Mouse (Mus musculus): Measurements from ENCODE around the gene Rps6ka1.
A peak's percentile ranks its signal among the peaks of the same experiment; 100 is the strongest.
"Not testable (repeated sequence)": the region's sequence is repeated elsewhere in the genome, so short reads cannot be mapped to it uniquely, and the experiment has no call there.

The Rps6ka1 gene

GRCm38 (mm10) chr4:133863795-133864379, 23.7 kb downstream of the Rps6ka1 start:
- no peak for DNase-seq (ENCODE audit: low read depth, low spot score)

DNA sequence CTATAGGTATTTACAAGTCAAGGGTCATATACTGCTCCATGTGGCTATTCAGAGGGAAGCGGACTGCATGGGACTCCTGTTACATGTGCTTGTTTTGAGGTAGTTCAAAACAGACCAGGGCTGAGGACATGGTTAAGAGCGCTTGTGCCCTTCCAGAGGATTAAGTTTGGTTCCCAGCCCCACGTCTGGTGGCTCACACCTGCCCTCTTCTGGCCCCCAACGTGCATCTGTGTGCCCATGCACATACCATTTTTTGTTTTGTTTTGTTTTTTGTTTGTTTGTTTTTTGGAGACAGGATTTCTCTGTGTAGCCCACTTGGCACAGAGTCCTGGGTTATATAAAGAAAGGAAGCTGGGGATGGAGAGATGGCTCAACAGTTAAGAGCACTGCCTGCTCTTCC, 30.1 kb downstream of the Rps6ka1 start:
- DNase-seq (ENCODE audit: low read depth, low spot score), result no peak

- DNase-seq (ENCODE audit: low read depth, low spot score), result no peak
Observed at GRCm38 (mm10) chr4:133854621-133855020, 33.0 kb downstream of the Rps6ka1 start.

- no peak for DNase-seq (ENCODE audit: low read depth, low spot score)
Observed at GRCm38 (mm10) chr4:133853630-133854029, 34.0 kb downstream of the Rps6ka1 start.

DNA sequence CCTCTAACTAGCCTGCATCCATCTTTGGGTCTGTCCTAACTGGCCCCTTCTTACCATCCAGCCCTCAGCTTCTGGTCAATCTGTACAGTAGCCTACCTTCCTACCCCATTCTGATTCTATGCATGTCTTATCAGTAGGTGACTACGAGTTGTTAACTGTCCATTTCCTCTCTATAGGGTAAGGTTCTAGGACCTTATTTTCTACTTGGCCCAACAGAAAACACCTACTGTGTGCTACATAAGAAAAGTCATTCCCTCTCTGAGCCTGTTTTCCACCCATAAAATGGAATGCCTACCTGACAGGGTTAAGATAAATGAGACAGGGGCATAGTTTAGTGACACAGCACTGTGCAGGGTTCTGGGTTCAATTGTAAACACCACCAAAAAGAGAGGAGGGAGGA, 41.0 kb downstream of the Rps6ka1 start:
- DNase-seq (ENCODE audit: low read depth, low spot score), result no peak

DNA sequence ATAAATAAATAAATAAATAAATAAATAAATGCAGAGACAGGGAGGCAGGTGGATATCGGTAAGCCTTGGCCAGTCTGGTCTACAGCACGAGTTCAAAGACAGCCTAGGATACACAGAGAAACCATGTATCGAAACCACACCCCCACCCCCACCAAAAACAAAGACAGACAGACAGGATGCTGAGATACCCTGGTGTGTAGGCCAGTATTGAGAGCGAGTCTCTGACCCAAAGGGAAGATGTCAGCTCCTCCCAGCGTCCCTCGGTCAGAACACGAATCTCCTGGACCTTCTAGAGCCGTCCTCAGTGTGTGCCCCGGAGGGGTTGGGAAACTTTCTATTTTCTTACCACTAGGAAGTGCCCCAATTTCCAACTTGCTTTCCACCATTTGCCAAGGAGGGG, 42.5 kb downstream of the Rps6ka1 start:
- DNase-seq (ENCODE audit: low read depth, low spot score), result no peak

DNA sequence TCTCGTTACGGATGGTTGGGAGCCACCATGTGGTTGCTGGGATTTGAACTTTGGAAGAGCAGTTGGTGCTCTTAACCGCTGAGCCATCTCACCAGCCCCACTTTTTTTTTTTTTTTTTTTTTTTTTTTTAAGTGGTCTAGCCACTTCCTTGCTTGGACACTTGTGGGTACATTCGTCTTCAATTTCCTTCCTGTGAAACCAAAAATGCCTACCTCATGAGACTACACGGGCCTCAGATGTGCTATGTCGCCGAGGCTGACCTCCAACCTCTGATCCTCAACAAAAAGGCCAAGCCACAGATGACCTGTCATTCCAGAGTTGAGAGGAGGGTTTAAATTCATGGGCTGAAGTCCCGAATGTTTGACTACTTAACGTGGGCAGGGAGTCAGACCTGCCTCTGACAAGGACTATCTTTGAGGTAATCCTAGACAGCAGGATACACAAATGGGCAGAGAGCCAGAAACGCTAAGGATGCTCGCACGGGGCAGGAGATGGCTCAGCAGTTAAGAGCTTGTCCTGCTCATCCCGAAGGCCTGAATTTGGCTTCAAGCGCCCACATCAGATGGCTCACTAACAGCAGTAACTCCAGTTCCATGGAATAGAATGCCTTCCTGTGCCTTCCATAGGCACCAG, 43.3 kb downstream of the Rps6ka1 start:
- no peak for DNase-seq (ENCODE audit: low read depth, low spot score)

DNA sequence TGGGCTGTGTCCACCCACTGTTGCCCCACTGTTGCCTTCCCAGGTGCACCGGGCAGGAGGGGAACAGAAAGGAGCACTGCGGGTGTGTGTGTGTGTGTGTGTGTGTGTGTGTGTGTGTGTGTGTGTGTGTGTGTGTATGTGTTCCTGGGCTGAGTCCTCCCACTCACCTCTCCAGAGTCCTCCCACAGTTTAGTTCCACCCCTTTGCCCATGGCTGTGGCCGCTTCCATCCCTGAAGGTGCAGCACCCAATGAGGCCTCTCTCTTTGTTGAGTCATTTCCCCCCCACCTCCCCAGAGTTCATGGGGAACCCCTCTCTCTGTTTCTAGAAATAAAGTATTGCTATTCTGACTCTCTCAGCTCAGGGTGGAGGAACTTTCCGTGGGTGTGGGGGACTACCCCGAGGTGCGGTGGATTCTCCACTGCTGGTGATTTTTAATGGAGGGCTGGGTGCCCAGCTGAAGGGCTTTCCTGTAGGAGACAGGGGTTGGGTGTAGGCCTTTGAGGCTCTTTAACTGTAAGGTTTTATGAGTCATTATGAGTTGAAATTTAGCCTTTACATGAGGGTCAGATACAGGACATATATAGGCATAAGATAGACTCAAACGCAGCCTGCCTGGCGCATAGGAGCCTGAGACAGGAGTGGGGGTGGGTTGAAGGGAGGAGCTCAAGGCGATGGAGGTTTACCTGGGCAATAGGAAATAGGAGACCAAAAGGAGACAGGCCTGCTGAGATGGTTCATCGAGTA, 44.4 kb downstream of the Rps6ka1 start:
- DNase-seq (ENCODE audit: low read depth, low spot score), result no peak

GRCm38 (mm10) chr4:133841756-133842483, 45.7 kb downstream of the Rps6ka1 start:
- DNase-seq (ENCODE audit: low read depth, low spot score), result not testable (repeated sequence)

- no peak for DNase-seq (ENCODE audit: low read depth, low spot score)
Observed at GRCm38 (mm10) chr4:133841035-133841434, 46.6 kb downstream of the Rps6ka1 start.

DNA sequence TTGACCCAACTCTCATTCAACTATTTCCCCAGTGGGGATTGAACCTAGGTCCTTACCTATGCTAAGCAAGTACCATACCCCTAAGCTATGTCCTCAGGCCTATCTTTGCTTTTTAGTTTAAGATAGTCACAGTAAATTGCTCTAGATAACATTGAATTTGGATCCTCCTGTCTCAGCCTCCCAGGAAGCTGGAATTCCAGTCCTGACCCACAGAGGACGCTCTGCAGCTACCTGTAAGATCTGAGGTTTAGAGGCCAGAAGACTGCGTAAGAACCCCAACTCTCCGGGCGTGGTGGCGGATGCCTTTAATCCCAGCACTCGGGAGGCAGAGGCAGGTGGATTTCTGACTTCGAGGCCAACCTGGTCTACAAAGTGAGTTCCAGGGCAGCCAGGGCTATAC, 47.1 kb downstream of the Rps6ka1 start:
- DNase-seq (ENCODE audit: low read depth, low spot score), result no peak

DNA sequence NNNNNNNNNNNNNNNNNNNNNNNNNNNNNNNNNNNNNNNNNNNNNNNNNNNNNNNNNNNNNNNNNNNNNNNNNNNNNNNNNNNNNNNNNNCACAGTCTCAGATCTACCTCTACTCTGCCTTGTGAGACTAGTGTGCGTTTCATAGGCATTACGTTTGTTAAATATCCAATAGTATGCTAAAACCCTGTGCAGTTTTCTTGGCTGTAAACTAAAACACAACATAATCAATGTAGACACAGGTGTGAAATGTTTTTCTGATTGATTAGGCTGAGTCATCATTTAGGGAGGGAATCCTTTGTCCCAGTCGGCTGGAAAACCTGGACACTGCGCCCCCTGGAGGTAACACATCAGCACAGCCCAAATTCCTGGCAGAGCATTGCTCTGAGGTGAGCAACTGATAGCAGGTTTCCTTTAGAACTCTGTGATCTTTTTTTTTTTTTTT, 48.2 kb downstream of the Rps6ka1 start:
- DNase-seq (ENCODE audit: low read depth, low spot score), result no peak

- DNase-seq (ENCODE audit: low read depth, low spot score), result no peak
Observed at GRCm38 (mm10) chr4:133836575-133836974, 51.0 kb downstream of the Rps6ka1 start.

DNA sequence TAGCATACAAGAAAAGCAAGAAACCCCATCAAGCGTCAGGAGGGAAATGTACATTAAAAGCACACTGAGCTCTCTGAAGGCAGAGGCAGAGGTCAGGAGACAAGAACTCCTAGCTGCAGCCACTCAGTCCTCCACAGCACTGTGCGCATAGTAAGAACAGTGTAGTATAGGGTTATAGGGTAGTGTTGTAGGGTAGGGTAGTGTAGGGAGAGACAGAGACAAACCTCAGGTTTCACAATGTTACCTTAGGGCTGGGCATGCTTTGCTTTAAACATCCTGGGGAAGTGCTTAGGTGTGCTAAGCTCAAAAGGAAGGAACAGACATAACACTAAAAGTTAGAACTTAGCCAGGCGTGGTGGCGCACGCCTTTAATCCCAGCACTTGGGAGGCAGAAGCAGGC, 52.4 kb downstream of the Rps6ka1 start:
- DNase-seq (ENCODE audit: low read depth, low spot score), result no peak

GRCm38 (mm10) chr4:133832945-133833874, 54.4 kb downstream of the Rps6ka1 start:
- DNase-seq (ENCODE audit: low read depth, low spot score), result no peak

- no peak for DNase-seq (ENCODE audit: low read depth, low spot score)
Observed at GRCm38 (mm10) chr4:133830453-133830852, 57.1 kb downstream of the Rps6ka1 start.

DNA sequence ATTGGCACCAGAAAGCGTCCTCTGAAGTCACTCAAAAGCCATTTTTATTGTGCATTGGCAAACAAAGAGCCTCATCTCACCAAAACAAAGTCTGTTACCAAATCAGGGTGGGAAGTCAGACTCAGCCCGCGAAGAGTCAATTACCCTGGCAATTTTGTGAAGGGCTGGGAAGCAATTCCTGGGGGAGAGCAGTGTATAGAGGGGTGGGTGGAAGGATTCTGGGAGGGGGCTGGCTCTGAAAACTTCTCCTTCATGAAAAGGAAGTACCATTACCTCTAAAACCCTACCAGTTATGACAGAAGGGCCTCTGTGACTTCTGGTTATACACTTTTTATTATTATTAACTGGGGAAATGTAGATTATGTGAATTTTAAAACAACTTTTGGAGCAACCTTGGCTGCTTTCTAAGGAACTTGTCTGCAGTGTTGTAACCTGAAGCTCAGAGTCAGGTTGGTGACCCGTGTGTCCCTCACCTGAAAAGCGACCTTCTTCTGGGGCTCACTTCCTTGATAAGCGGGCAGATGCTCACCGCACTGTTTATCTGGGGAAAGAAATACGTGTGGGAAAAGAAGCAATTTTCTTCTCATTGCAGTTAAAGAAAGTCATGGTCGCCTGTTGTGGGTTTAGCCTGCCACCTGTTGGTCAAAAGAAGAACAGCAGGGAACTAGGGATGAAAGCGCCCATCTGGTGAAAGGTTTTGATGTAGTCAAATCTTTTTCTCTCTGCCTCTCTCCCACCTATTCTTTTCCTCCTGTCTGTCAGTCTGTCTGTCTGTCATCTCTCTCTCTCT, 58.1 kb downstream of the Rps6ka1 start:
- peak; percentile 56 for DNase-seq (ENCODE audit: low read depth, low spot score)

- DNase-seq (ENCODE audit: low read depth, low spot score), result no peak
Observed at GRCm38 (mm10) chr4:133827887-133828794, 59.5 kb downstream of the Rps6ka1 start.

- no peak for DNase-seq (ENCODE audit: low read depth, low spot score)
Observed at GRCm38 (mm10) chr4:133827354-133827753, 60.2 kb downstream of the Rps6ka1 start.

All from embryo, embryonic 11.5 days (tissue).